Mouse (Mus musculus) hindbrain, embryonic 16.5 days (tissue): ENCODE measurements around the gene Chst11. TPM values are rescaled to one million over a fixed set of nuclear protein-coding genes. Genes with fewer than 3 reads are reported as not detected.

ENCODE experiments used
- ATAC-seq: fragments of 200-750 bp; cut with Nextera tagmentation; 2 replicates; pipeline ENCODE4 v1.8.0; 2017; ENCODE audit warnings: moderate TSS enrichment, moderate library complexity
- H3K27ac ChIP-seq: fragments of 300-500 bp; sonication (generic); 2 replicates; pipeline ENCODE4 v1.5.1; 2014; ENCODE audit warnings: low read depth, mild to moderate bottlenecking, control low read depth, low read length, moderate library complexity
- H3K27me3 ChIP-seq: fragments of 300-500 bp; sonication (generic); replicated peaks from 2 replicates; pipeline ENCODE4 v1.6.1; 2014; ENCODE audit warnings: low read length; ENCODE audit not compliant: control insufficient read depth, insufficient read depth
- H3K36me3 ChIP-seq: fragments of 300-500 bp; sonication (generic); 2 replicates; pipeline ENCODE4 v1.6.1; 2014; ENCODE audit warnings: mild to moderate bottlenecking, low read length, moderate library complexity, mixed read lengths; ENCODE audit not compliant: control insufficient read depth, insufficient read depth
- H3K4me1 ChIP-seq: fragments of 300-500 bp; sonication (generic); 2 replicates; pipeline ENCODE4 v1.6.1; 2014; ENCODE audit warnings: low read depth, low read length; ENCODE audit not compliant: control insufficient read depth, insufficient read depth
- H3K4me2 ChIP-seq: fragments of 300-500 bp; sonication (generic); 2 replicates; pipeline ENCODE4 v1.6.1; 2014; ENCODE audit warnings: mild to moderate bottlenecking, low read length, control low read depth, moderate library complexity
- H3K4me3 ChIP-seq: fragments of 300-500 bp; sonication (generic); 2 replicates; pipeline ENCODE4 v1.5.1; 2014; ENCODE audit warnings: mild to moderate bottlenecking, low read length, control low read depth, moderate library complexity
- H3K9ac ChIP-seq: fragments of 300-500 bp; sonication (generic); 2 replicates; pipeline ENCODE4 v1.6.1; 2014; ENCODE audit warnings: low read depth, mild to moderate bottlenecking, control low read depth, low read length, moderate library complexity
- H3K9me3 ChIP-seq: fragments of 300-500 bp; sonication (generic); 2 replicates; pipeline ENCODE4 v1.6.1; 2014; ENCODE audit warnings: mild to moderate bottlenecking, low read length, moderate library complexity; ENCODE audit not compliant: control insufficient read depth
- WGBS: fragments of 180-500 bp; shearing (Covaris S2); extraction: QIAGEN DNeasy Blood & Tissue Kit; methylation state at CpG from one replicate; pipeline ENCODE4 v1.1.7; 2014; 5-methylcytosine and 5-hydroxymethylcytosine counted together
- polyA plus RNA-seq: library from polyadenylated mRNA; unstranded; fragments of >200 nt; fragmentation: Nextera tagmentation; extraction: Ambion mirVana; gene quantifications from 2 replicates; pipeline ENCODE4 v1.2.1, GENCODE M21; 2015

Chst11 gene
- polyA plus RNA-seq, 1 experiment from 2014 or later = 3.6 TPM

DNA sequence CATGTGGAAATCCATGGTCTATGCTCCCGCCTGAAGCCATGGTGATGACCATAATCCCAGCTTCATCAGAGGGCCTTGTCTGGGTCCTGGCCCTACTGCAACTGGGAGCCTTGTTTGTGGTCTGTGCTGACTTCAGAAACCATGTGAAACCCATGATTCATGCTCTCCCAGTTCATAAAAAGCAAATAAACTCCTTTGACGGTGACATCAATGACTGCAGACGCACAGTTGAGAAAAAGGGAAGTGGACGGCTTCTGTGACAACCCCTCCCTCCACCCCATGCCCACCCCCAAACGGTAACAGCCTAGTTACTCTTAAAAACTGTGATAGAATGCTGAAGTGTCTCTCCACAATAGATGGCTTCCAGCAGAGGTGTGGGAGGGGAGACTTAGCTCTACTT, 230.3 kb downstream of the Chst11 start:
- Histone ChIP-seq H3K4me1 (no peaks in the 10 kb centered on the region), H3K9me3 (no peaks in the 10 kb centered on the region), H3K9ac (no peak overlapping the region), H3K4me2 (no peak overlapping the region), H3K4me3 (no peak overlapping the region), H3K27ac (no peak overlapping the region), H3K27me3 (no peaks in the 10 kb centered on the region), H3K36me3 (no peaks in the 10 kb centered on the region)
- no peak for ATAC-seq
- 71% methylated on average over 5 of the region's 5 CpGs for WGBS

DNA sequence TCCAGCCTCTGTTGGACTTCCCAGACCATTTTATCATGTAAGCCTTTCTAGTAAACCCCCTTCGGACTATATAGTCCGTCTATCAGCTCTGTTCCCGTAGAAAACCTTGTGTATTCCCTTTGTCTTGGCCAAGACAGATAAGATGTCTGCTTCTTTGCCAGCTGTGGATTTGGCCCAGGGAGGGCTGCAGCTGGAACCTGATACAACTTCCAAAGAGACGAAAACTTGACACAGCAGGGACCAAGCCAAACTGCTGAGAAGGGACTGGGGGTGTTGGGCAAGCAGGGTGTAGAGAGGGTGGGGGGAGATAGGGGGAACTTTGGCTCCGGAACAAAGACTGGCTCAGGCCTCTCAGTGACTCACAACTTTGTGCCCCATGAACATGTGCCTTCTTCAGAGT, 232.0 kb downstream of the Chst11 start:
- no peak overlapping the region for H3K9ac ChIP-seq
- 78% methylated on average over 5 of the region's 5 CpGs for WGBS
- H3K36me3 ChIP-seq = no peaks in the 10 kb centered on the region
- no peak overlapping the region for H3K4me2 ChIP-seq
- no peaks in the 10 kb centered on the region for H3K27me3 ChIP-seq
- H3K4me1 ChIP-seq = no peaks in the 10 kb centered on the region
- H3K4me3 ChIP-seq = no peak overlapping the region
- H3K9me3 ChIP-seq = no peaks in the 10 kb centered on the region
- H3K27ac ChIP-seq = no peak overlapping the region
- ATAC-seq = no peak

DNA sequence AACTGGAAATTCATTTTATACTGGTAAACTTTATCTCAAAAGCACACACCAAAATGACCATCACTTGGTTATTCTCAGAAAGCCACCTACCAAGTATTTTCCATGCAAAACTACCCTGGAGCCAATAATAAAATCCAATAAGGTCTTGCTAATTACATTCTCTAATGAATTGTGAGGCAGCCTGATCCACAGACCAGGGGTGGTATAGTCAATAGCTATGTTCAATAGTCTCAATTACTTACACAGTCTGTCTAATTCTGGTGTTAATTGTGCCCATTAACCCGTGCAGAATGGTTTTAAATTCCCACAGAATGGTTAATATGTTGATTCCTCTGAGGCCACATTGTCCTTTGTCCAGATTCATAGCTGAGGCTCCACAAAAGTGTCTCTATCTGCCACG, 233.5 kb downstream of the Chst11 start:
- Histone ChIP-seq H3K9ac (no peak overlapping the region), H3K4me2 (no peak overlapping the region), H3K9me3 (no peaks in the 10 kb centered on the region), H3K27ac (no peak overlapping the region), H3K27me3 (no peaks in the 10 kb centered on the region), H3K36me3 (no peaks in the 10 kb centered on the region), H3K4me1 (no peaks in the 10 kb centered on the region), H3K4me3 (no peak overlapping the region)
- ATAC-seq = no peak
- 51% methylated on average over 2 of the region's 2 CpGs for WGBS

DNA sequence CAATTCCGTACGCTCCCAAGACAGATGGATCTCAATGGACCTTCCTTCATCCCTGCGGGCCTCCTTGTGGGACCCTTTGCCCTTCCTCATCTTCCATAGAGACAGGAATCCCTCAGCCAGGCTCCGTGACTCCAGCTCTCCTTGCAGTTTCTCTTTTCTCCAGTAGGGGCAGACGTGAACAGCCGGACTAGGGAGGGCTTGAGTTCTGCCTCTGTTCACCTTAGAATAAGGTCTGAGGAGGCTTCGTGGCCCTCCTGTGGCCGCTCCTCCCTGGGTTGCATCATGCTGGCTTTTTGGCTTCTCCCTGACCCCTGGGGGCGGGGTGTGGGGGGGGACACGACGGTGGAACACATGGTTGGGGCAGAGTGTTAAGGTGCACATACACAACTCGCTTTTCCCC, 234.4 kb downstream of the Chst11 start:
- Histone ChIP-seq H3K9me3 (no peaks in the 10 kb centered on the region), H3K27ac (no peak overlapping the region), H3K4me3 (no peak overlapping the region), H3K4me1 (no peaks in the 10 kb centered on the region), H3K36me3 (no peaks in the 10 kb centered on the region), H3K4me2 (no peak overlapping the region), H3K27me3 (no peaks in the 10 kb centered on the region), H3K9ac (no peak overlapping the region)
- 0 out of 2 replicates have a peak, but pooled peaks have one; percentile 37 for ATAC-seq
- 26% methylated on average over 12 of the region's 12 CpGs for WGBS

DNA sequence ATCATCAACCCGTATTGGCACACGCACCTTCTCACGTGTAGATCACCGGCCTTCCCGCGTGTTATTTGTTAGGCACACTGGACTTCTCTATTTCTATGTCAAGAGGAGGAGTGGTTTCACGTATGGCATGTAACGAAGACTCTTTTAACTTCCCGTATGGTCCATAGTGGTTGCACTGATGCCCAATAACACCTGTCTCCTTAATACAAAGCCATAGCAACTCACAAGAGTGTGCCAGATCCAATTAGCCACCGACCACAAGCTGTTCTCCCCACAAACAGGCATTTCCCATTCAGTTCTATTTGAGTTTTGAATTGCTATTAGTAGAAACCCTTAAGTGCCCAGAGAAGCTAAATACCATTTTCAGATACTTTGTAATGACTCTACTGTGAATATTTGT, 234.9 kb downstream of the Chst11 start:
- no peaks in the 10 kb centered on the region for H3K36me3 ChIP-seq

DNA sequence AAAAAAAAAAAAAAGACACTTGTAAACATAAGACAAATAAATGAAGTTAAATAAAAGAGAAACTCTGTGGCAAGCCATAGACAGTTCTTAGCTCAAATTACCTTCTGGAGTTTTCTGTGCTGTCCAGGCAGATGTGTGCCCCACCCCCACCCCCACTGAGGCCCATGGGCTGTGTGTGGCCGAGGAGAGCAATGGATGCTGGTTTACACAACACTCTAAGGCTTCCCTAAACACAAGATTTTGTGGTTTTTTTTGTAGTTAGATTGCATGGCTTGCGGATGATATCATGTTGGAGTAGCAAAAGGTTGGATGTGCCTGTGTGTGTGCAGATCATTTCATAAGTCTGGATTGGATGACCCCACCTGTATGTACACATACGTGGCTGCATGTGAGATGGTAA, 235.5 kb downstream of the Chst11 start:
- H3K4me2 ChIP-seq = no peak overlapping the region
- H3K9ac ChIP-seq = no peak overlapping the region
- no peaks in the 10 kb centered on the region for H3K27me3 ChIP-seq
- no peak overlapping the region for H3K4me3 ChIP-seq
- ATAC-seq = no peak
- H3K36me3 ChIP-seq = no peaks in the 10 kb centered on the region
- no peaks in the 10 kb centered on the region for H3K4me1 ChIP-seq
- no peak overlapping the region for H3K27ac ChIP-seq
- WGBS = 85% methylated on average over 3 of the region's 3 CpGs
- H3K9me3 ChIP-seq = no peaks in the 10 kb centered on the region

More for the DNA sequence above, 234.9 kb downstream of the Chst11 start:
- 87% methylated on average over 10 of the region's 10 CpGs for WGBS
- no peaks in the 10 kb centered on the region for H3K27me3 ChIP-seq
- no peaks in the 10 kb centered on the region for H3K4me1 ChIP-seq
- H3K27ac ChIP-seq = no peak overlapping the region
- no peak overlapping the region for H3K9ac ChIP-seq
- no peak for ATAC-seq
- H3K4me2 ChIP-seq = no peak overlapping the region
- H3K4me3 ChIP-seq = no peak overlapping the region
- no peaks in the 10 kb centered on the region for H3K9me3 ChIP-seq

DNA sequence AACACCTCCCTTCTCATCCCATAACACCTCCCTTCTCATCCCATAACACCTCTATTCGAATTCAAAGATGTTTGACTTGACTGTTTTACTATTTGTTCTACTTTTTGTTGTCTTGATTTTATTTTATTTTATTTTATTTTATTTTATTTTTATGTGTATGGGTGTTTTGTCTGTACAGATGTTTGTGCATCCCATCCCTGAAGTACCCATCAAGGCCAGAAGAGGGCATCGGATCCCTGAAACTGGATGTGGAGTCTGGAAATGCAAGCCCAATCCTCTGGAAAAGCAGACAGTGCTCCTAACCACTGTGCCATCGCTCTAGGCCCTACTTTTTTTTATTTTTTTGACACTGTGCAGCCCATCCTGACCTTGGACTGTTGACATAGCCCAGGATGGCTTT, 239.7 kb downstream of the Chst11 start:
- Histone ChIP-seq H3K36me3 (no peaks in the 10 kb centered on the region), H3K9ac (no peak overlapping the region), H3K9me3 (no peaks in the 10 kb centered on the region), H3K4me2 (no peak overlapping the region), H3K4me3 (no peak overlapping the region), H3K27ac (no peak overlapping the region), H3K27me3 (no peaks in the 10 kb centered on the region), H3K4me1 (no peaks in the 10 kb centered on the region)
- 52% methylated on average over 3 of the region's 3 CpGs for WGBS
- ATAC-seq = no peak

DNA sequence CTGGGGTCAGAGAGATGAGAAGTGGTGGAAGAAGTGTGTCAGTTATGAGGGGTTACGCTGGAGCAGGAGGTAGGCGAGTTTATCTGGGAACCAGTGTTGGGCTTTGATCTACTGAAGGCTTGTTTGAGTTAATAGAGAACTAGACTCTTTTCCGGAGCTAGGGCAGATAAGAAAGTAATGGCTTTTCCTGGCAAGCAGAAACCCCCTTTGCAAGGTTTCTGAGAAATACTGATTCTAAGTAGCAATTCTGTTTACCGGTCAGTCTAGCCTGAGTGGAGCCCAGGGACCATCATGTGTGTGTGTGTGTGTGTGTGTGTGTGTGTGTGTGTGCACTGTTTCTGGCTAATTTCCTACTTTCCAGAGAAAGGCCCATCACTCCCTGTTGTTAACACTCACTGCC, 243.3 kb downstream of the Chst11 start:
- no peak overlapping the region for H3K9ac ChIP-seq
- no peaks in the 10 kb centered on the region for H3K9me3 ChIP-seq
- no peaks in the 10 kb centered on the region for H3K27me3 ChIP-seq
- H3K4me1 ChIP-seq = no peaks in the 10 kb centered on the region
- H3K4me2 ChIP-seq = no peak overlapping the region
- 93% methylated on average over 4 of the region's 4 CpGs for WGBS
- H3K36me3 ChIP-seq = no peaks in the 10 kb centered on the region
- ATAC-seq = no peak
- no peak overlapping the region for H3K27ac ChIP-seq
- no peak overlapping the region for H3K4me3 ChIP-seq

DNA sequence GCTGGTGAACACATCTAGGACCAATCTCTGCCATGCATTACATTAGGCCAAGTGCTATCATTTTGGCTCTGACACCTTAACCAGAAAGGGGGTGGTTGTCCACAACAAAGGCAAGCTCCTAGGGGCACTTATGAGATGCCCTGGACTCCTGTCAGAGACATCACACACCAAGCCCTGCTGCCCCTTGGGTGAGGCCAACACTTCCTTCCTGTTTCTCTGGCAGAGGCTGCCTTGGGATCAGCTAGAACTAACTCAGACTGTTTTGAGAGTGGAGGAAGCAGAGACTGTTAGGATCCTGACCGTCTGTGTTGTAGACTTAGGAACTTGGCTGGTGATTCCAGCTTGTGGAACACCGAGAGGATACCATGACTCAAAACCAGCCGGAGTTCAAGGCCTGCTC, 248.7 kb downstream of the Chst11 start:
- H3K4me1 ChIP-seq = no peaks in the 10 kb centered on the region
- H3K4me3 ChIP-seq = no peak overlapping the region
- H3K27ac ChIP-seq = no peak overlapping the region
- no peaks in the 10 kb centered on the region for H3K36me3 ChIP-seq
- 85% methylated on average over 3 of the region's 3 CpGs for WGBS
- H3K9ac ChIP-seq = no peak overlapping the region
- H3K27me3 ChIP-seq = no peaks in the 10 kb centered on the region
- H3K9me3 ChIP-seq = no peaks in the 10 kb centered on the region
- no peak for ATAC-seq
- no peak overlapping the region for H3K4me2 ChIP-seq

DNA sequence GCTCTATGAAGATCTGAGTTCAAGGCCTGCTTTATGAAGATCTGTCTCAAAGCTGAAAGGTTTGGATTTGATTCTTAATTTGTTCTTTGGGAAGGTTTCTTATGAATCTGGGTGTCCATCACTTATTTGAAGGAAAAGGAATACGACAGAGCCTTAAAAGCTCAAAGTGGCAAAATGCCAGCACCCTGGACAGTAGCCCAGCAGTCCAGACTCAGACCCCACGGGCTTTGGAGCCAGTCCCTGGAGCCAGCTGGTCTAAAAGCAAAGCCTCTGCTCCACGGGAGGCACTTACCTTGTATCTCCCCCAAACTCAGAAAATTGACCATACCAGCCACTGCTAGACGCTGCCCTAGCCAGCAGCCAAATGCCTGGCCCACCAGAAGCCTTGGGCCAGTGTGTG, 249.1 kb downstream of the Chst11 start:
- Histone ChIP-seq H3K4me2 (no peak overlapping the region), H3K9me3 (no peaks in the 10 kb centered on the region), H3K27ac (no peak overlapping the region), H3K4me3 (no peak overlapping the region), H3K27me3 (no peaks in the 10 kb centered on the region), H3K4me1 (no peaks in the 10 kb centered on the region), H3K9ac (no peak overlapping the region; the same call in 1 of the 2 replicates), H3K36me3 (no peaks in the 10 kb centered on the region)
- ATAC-seq = no peak
- WGBS = 57% methylated on average over 4 of the region's 4 CpGs
